Mouse (Mus musculus) gastrocnemius, adult 8-10 months (tissue): ENCODE data around the gene Lipe. TPM values are rescaled to one million over a fixed set of nuclear protein-coding genes. Genes with fewer than 3 reads are reported as not detected.

Experiments used
- DNase-seq, 2 experiments: peaks; one replicate each; pipeline ENCODE4 v3.0.0; 2022; ENCODE audit warnings: low spot score in 2 of 2
- total RNA-seq, 4 experiments: library from RNA; stranded (reverse); gene quantifications; 2 replicates each; pipeline ENCODE4 v1.2.4; 2022

The Lipe gene
- total RNA-seq, 4 experiments from 2014 or later: 10.6 to 28.0 (median 19.9) TPM

GRCm38 (mm10) chr7:25365937-25366625, 32.4 kb downstream of the Lipe start:
- no peak for DNase-seq

GRCm38 (mm10) chr7:25363632-25364031, 34.9 kb downstream of the Lipe start:
- no peak for DNase-seq

GRCm38 (mm10) chr7:25363151-25363550, 35.4 kb downstream of the Lipe start:
- DNase-seq: no peak

DNA sequence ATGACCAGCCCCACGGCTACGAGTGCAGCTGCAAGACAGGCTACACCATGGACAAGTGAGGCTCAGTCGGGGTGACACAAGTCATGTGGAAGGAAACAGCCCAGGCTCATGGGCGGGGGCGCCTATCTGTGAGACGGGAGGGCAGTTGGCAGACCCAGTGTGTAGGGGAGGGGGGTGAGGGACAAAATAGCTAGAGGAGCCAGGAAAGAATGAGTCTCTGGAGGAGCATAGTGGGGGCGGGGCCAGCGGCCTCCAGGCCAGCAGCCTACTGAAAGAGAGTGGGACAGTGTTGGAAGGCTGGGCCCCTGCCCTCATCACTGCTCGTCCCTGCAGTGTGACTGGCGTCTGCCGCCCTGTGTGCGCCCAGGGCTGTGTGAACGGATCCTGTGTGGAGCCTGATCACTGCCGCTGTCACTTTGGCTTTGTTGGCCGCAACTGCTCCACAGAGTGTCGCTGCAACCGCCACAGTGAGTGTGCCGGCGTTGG, 39.7 kb downstream of the Lipe start:
- no peak for DNase-seq

DNA sequence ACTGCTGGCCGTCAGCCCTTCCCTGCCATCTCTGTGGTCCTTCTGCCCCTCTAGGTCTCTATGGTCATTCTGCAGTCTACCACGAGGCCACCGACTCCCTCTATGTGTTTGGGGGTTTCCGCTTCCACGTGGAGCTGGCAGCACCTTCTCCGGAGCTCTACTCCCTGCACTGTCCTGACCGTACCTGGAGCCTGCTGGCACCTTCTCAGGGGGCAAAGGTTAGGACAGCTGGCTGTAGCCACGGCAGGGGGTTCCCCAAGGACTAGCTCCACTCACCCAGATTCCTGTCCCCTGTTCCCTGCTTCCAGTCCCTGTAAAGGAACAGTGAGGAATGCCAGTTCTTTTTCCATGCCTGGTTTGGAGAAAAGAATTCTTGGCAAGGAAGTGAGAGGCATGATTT, 49.6 kb downstream of the Lipe start:
- no peak for DNase-seq

DNA sequence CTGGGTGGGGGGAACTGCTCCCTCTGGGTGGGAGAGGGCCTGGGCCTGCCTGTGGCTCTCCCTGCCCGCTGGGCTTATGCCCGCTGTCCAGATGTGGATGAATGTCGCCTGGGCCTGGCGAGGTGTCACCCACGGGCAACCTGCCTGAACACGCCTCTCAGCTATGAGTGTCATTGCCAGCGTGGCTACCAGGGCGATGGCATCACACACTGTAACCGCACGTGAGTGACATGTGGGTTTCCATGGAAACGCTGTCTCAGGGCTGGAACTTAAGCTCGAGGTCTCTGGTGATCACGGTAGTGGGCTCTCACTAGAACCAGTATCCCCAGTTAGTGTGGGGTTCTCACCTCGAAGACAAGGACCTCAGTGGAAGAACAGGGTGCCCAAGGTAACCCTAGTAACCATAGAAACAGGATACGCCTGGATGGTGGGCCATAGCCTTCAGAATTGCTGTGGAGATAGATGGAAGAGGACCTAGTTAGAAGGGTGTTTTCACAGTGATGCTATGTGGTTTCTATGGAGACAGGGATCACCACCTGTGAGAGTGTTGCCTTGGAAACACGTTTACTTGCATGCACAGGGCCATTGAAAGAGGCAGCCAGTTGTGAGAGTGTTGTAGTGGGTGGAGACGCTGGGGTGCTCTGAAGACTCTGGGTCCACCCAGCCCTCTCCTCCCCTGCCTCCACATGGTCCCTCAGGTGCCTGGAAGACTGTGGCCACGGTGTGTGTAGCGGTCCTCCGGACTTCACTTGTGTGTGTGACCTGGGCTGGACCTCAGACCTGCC, 57.3 kb downstream of the Lipe start:
- DNase-seq: no peak

DNA sequence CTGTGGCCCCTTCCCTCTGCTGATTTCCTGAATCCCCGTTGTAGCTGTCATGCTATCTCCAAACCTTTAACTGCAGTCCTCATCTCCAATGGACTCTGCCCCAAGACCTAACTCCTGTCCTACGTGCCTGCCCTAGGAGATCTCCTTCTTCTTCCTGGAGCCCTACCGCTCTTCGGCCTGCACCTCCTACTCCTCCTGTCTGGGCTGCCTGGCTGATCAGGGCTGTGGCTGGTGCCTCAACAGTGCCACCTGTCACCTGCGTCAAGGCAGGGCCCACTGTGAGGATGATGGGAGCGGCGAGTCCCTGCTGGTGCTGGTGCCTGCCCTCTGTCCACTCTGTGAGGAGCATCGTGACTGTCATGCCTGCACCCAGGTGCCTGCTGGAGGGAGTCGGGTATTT, 59.2 kb downstream of the Lipe start:
- DNase-seq: no peak

DNA sequence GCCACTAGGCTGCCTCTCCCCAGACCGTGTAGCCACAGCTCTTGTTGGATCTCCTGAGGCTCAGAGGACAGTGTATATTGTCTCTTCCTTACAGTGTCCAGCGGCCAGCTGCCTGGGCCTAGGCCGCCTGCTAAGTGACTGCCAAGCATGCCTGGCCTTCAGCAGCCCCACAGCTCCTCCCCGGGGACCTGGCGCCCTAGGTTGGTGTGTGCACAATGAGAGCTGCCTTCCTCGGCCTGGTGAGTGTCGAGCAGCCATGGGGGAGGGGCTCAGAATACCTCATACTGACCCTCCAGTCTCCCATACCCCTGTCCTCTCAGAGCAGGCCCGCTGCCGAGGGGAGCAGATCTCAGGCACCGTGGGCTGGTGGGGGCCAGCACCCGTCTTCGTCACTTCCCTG, 64.0 kb downstream of the Lipe start:
- no peak for DNase-seq

DNA sequence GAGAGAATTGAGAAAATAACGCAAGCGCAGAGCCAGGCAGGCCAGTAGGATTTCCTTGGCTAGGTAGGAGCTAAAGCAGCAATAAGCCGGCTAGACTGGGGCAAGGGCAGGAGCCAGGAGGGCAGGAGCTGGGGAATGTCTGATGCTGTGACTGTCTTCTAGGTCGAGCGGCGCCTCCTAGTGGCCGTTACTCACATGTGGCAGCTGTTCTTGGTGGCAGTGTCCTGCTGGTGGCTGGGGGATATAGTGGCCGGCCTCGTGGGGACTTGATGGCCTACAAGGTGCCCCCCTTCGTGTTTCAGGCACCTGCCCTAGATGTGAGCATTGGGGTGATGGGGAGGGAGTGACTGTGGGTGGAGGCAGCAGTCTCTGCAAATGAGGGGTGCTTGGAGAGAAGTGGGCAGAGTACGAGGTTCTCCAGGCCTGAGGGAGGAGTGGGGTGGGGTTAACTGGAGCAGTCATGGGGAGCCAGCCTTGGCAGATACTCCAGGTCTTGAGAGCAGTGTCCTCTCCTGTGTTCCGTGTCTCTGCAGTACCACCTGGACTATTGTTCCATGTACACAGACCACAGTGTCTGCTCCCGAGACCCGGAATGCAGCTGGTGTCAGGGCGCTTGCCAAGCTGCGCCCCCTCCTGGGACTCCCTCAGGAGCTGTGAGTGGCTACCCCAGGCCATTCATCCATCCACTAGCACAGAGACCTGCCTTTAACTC, 64.8 kb downstream of the Lipe start:
- peak; percentile 69 to 82 for DNase-seq

Other genes starting within 250 kb of the Lipe start
- gene Pou2f2, start 219.0 kb downstream of the Lipe start, total RNA-seq: under 1 TPM in 2 of 4 experiments, not detected in 2; 0.02 to 0.24 TPM
- 1 to 10 TPM; 8.0 to 9.2 (median 8.6) TPM for gene Dedd2, start 178.1 kb downstream of the Lipe start, total RNA-seq
- 1 to 10 TPM; 5.5 to 6.4 (median 6.1) TPM for gene Zfp526, start 177.3 kb downstream of the Lipe start, total RNA-seq
- gene Gsk3a, start 160.9 kb downstream of the Lipe start, total RNA-seq: 10 to 100 TPM; 87.5 to 93.5 (median 90.1) TPM
- 1 to 10 TPM; 4.2 to 5.8 (median 5.7) TPM for gene Erf, start 147.9 kb downstream of the Lipe start, total RNA-seq
- gene Cic, start 131.0 kb downstream of the Lipe start, total RNA-seq: 10 to 100 TPM; 26.4 to 38.7 (median 30.1) TPM
- 1 to 10 TPM in 3 of 4 experiments, under 1 TPM in 1; 0.56 to 1.5 (median 1.1) TPM for gene Pafah1b3, start 100.7 kb downstream of the Lipe start, total RNA-seq
- gene Prr19, start 97.3 kb downstream of the Lipe start, total RNA-seq: not detected
- not detected for gene Tmem145, start 92.6 kb downstream of the Lipe start, total RNA-seq
- gene Megf8, start 81.5 kb downstream of the Lipe start, total RNA-seq: 10 to 100 TPM; 22.6 to 26.8 (median 25.0) TPM
- not detected for gene Cnfn, start 29.0 kb downstream of the Lipe start, total RNA-seq
- gene Cxcl17, start 14.2 kb upstream of the Lipe start, total RNA-seq: not detected
- gene Ceacam1, start 78.9 kb upstream of the Lipe start, total RNA-seq: 1 to 10 TPM; 1.9 to 4.8 (median 3.3) TPM
- under 1 TPM; 0.17 to 0.67 (median 0.33) TPM for gene Ceacam2, start 141.1 kb upstream of the Lipe start, total RNA-seq
- gene Erich4, start 217.2 kb upstream of the Lipe start, total RNA-seq: not detected
- gene Dmac2, start 220.7 kb upstream of the Lipe start, total RNA-seq: 10 to 100 TPM; 32.4 to 38.1 (median 36.0) TPM
- 1 to 10 TPM in 2 of 4 experiments, under 1 TPM in 2; 0.22 to 1.5 (median 0.95) TPM for gene B3gnt8, start 227.9 kb upstream of the Lipe start, total RNA-seq